Mouse (Mus musculus): ENCODE measurements around the gene Tbc1d20.
"Not testable (repeated sequence)": the region's sequence is repeated elsewhere in the genome, so short reads cannot be mapped to it uniquely, and the experiment has no call there.

Tbc1d20 gene

DNA sequence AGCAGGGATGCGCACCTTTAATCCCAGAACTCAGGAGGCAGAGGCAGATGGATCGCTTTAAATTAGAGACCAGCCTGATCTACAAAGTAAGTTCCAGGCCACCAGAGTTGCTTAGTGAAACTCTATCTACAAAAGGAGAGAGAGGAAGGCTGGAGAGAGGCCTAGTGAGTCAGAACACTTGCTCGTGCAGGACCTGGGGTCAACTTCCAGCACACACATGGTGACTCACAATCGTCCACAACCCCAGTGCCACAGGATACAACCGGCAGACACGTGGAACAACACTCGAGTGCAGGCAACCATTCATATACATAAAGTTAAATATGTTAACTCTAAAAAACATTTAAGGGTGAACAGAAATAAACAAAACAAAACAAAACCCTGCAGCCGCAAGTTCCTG is 33.0 kb downstream of the Tbc1d20 start:
- DNase-seq (ENCODE audit: low spot score in 2 of 2): no peak

DNA sequence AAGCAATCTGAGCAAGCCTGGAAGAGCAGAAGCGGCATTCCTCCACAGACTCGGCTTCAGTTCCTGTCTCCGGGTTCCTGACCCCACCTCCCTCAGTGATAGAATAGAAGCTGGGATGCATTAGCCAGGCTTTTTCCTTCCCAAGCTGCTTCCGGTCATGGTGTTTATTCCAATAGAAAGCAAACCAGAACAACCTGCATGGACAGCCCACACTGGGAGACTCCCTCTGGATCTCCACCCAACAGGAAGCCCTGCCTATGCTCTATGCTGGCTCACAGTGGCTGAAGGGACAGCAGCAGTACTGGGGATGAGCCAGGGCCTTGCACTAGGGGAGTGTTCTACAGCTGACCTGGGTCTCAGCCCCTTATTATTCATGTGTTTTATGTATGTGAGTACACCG is 34.4 kb downstream of the Tbc1d20 start:
- no peak for DNase-seq (ENCODE audit: low spot score in 2 of 2)

DNA sequence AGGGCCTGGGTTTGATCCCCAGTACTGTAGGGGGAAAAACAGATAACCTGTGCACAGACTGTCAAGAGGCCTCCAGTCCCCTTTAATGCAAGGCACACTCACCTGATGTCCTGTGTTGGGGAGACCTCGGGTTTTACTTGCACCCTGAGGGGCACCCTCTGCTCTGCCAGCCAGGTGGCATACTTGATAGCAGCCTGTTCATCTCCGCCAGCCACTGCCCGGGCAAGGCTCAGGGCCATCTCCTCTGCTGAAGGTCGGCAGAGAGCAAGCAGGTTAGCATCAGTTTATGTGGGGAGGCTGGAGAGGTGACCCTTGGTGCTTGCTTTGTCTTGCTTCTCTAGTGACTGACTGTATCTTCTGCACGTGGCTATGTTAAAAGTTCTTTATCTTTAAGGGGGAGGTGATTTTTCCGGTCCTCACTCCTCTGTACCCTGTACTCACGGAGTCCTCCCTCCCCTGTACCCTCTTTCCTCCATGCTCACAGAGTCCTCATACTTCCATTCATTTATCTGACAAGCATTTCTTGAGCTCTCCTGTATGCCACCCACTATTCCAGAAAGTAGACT is 37.3 kb downstream of the Tbc1d20 start:
- DNase-seq (ENCODE audit: low spot score in 2 of 2): no peak

DNA sequence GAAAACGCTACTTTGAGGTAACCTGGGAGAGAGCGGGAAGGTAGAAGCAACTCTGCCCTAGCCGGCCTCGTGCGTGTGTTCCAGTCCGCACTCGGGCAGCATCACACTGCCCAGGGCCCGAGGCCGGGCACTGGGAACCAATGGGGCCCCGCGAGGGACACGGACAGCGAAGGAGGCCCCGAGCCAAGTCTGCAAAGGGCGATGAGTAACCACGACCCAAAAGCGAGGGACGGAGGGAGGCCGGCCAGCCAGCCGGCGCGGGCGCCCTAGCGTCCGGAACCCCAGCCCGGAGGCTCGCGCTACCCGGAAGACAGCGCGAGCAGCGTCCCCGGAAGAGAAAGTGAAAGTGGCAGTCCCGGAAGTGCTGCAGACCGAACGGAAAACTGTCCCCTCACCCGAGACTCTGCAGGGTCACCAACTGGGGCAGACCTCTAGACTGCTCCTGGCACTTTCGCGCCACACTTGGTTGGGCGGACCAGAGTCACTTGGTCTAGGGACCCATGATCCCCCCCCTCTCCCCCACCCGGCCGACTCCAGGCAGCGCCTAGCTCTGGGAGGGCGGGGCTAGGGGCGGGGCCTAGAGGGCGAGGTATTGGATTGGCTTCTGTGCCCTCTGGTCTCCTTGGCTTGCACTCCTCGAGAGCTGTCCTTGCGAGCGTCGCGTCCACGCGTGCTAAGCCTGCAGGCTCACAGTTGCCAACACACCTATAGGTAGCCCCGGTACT is 38.6 kb downstream of the Tbc1d20 start, which contains the start of gene Rbck1:
Rbck1 (minus strand) TSS at position 553 of the 725 bp plus-strand sequence.
- DNase-seq (ENCODE audit: low spot score in 2 of 2): peak; percentile 92 to 93

DNA sequence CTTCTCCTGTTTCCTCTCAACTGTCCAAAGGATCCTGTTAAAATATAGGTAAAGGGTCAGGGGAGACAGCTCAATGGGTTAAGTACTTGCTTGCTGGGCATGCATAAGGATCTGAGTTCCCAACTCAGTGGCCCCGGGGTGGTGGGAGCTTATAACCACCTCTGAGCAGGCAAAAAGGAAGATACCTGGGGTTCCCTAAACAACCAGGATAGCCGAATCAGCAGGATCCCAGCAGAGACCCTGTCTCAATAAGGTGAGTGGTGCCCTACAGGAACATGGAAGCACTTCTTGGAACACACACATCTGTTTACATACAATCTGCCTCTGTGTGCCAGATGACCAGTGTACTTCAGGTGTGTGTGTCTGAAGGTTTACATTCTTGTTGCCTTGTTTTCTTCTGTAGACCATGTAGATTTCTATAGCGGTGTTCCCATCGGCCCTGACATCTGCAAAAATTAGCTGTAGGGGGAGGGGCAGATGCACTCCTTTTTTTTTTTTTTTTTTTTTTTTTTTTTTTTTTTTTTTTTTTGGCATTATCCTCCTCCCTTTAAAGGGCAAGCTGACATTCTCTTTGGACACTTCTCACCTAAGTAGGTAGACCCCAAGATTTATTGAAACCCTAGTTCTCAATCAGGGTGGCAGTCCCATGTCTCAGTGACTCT is 39.8 kb downstream of the Tbc1d20 start:
- DNase-seq (ENCODE audit: low spot score in 2 of 2): no peak

DNA sequence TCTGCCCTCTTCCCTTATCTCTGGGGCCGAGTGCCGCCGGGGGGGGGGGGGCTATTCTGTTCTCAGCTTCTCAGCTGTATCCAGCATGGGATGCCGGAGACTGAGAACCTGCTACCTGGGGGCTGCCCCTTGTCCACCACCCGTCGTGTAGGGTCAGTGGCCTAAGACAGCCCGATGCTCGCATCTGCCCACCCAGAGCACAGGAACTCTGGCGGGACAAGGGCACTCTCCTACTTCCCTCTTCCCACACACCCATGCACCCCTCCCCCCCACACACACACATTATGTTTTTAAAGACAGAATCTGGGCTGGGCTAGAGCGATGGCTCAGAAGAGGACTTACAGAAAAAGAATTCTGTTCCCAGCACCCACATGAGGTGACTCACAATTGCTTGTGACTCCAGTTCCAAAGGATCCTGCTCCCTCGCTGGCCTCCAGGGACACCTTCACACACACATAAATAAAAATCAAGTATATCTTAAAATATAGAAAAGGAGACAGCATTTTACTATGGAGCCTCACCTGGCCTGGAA is 41.7 kb downstream of the Tbc1d20 start:
- no peak for DNase-seq (ENCODE audit: low spot score in 2 of 2)

DNA sequence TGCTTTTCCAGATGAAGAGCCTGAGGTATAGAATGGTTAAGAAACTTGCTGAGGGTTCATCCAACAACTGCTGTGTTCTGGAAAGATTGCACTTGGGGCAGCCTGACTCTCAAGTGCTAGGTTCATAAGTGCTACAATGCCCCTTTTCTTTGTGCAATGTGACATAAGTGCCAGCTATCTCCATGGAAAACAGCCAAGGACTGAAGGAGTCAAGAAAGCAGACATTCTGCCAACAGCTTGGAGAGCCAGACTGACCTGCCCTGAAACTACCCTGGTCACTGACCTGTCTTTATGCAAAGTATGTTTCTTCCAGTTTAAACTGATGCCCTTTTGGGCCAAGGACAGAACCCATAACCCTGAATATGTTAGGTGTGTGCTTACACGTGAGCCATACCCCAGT is 43.2 kb downstream of the Tbc1d20 start:
- no peak for DNase-seq (ENCODE audit: low spot score in 2 of 2)

DNA sequence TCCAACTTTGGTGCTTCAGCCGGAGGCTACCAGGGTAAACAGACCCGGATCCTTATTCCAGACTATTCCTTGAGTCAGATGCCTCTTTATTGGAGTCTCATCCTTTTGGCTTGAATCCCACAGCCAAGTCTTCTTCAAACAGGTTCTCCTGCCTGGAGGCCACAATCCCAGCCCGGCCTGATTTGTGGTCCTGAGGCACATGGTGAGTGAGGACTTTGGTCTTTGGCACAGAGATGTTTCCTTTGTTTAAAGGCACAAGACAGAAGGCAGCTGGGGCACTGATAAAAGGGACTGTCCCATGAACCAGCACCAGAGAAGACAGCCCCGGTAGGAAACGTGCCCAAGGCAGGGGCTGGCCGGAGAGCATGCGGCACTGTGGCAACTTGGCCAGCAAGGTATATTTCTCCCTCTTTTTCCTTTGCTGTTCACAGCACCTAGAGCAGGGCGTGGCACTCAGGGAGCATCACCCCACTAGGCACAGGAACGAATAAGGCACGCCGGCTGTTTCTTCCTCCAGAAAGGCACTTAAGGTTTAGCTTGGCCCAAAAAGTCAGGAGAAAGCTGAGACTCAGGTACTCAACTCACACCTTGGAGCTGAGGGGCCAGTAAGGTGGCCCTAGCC is 44.1 kb downstream of the Tbc1d20 start:
- DNase-seq (ENCODE audit: low spot score in 2 of 2): no peak

DNA sequence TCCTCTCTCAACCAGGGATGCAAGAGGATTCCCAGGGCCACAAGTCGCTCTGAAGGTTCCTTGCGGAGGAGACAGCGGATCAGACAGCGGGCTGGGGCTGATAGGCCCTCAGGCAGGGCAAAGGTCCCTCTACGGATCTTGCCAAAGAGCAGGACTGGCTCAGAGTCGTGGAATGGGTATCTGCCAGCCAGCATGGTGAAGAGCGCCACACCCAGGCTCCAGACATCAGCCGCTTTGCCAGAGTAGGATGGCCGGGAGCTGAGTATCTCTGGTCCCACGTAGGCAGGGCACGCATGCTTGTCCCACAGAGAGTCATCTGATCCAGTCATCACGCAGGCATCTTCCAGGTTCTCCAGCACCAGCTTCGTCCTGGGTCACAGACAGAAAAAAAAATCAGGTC is 44.7 kb downstream of the Tbc1d20 start:
- DNase-seq (ENCODE audit: low spot score in 2 of 2): no peak

DNA sequence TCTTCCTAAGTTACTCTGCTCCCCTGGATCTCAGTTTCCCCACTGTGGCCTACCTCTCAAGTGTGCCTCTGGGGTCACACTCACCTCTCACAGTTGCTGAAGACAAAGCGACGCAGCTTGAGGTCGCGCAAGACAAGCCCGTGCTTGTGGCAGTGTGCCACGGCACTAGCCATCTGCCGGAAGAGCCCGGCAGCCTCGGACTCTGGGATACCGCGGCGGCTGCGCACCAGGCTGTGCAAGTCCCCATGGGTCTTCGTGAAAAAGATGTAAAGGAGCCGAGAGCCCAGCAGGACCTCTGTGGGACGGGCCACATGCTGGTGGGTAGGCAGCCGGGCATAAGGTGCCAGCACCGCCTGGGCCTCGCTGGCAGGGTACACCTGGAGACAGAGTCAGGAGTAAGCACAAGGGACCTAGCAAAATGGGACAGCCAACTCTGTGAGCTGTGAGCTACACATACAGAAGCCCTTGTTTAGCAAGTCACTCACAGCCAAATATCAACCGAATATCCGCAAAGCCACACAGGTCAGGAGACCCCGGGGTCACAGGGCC is 46.1 kb downstream of the Tbc1d20 start:
- DNase-seq (ENCODE audit: low spot score in 2 of 2): no peak

DNA sequence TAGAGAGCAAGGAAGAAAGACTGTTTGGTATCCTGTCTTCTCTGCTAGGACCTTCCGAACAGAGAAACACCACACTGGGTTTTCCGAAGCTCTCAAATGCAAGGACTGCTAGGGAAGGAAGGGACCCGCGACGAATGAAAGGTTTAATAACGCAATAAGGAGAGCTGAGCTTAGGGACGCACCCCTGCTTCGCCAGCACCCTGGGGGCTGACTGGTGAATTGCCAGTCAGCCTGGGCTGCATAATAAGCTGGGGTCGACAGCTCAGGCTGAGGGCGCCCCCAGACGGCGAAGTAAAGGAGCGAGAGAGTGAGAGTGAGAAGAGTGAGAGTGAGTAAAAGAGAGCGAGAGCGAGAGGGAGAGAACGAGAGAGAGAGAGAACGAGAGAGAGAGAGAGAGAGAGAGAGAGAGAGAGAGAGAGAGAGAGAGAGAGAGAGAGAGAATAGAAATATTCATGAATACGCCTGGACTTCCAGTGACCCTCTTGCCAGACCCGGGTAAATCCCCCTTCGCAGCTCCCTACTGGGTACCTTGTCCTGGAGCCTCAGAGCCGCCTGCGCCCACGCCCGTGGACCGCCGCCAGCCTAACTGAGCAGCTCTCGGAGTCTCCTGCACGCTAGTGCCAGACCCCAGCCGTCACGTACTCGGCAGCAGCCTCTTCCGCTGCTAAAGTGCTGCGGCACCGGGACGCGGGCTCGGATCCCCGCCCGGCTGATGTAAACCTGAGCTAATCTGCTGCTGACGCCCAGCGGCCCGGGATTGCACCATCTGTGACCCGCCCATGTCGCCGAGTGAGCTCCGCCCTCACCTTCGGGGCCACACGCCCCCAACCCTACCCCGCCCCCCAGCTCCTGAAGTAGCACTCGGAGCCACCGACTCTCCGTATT is 49.9 kb downstream of the Tbc1d20 start, which contains the start of gene Trib3:
Trib3 (minus strand) TSS at position 704 of the 885 bp plus-strand sequence.
- peak; percentile 73 to 84 for DNase-seq (ENCODE audit: low spot score in 2 of 2)

DNA sequence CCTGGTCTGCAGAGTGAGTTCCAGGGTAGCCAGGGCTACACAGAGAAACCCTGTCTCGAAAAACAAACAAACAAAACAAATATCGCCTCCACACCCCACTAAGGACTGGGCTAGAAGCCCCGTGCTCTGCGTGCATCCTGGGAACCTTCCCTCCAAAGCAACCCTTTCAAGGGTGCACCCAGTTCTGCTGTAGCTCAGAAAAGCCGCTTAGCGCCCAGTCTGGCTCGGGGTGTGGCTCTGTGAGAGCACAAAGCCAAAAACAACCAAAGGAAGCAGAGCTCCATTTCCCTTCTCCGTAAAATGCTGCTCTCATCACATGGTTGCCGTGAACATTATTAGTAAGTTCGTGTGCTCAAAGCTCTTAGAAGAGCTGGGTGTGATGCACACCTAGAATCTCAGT is 50.7 kb downstream of the Tbc1d20 start:
- no peak for DNase-seq (ENCODE audit: low spot score in 2 of 2)

DNA sequence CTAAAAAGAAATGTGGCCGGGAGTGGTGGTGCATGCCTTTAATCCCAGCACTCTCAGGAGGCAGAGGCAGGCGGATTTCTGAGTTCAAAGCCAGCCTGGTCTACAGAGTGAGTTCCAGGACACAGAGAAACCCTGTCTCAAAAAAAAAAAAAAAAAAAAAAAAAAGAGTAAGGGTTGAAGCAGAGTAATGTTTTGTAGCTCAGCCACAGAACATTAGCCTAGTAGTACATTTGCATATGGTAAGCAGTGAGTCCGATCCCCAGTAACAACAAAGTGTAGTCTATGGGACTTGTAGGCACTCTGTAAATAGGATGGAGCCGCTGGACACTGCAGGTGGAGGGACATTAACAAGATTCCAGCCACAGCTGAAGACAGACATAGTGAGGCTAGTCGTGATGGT is 51.3 kb downstream of the Tbc1d20 start:
- no peak for DNase-seq (ENCODE audit: low spot score in 2 of 2)

DNA sequence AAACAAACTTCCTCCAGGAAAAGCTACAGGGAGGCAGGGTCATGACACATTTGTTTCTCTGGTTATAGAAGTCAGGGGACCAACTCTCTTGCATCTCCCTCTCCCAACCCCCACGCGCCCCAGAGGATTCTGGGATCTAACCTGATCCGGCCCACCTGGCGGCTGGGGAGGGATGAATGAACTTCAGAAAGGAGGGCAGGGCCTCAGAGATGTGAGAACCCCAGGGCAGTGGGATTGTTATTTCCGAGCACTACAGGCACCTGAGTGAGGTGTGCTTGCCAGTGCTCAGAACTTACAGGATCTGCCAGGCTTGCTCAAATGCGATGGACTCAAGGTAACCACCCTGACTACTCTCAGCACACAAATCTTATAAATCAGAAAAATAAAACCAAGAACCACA is 51.8 kb downstream of the Tbc1d20 start:
- DNase-seq (ENCODE audit: low spot score in 2 of 2): no peak

DNA sequence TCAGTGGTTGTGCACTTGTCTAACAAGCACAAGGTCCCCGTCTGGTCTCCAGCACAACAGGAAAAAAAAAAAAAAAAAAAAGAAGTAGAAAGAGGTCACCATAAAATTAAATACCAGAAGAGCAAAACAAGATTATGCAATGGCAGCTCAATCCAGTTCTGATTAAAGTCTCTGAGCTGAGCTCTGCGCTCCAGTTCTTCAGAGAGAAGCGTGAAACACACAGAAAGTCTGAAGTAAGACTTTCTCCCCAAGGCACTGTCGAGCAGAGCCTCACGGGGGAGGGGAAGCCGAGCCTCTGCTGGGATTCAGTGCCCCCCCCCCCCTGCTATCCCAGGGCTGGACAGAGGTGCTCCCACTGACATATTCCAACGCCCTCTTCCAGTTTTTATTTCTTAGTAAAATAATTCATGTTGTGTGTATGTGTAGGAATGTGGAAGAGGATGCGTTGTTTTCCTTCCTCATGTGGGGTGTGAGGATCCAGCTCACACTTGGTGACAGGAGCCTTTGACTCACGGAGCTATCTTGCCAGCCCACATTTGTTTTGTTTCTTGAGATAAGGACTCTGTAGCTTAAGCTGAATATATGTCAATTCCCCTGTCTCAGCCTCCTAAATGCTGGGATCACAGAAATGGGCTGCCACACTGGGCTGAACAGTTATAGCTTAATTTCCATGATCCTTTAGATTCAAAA is 53.3 kb downstream of the Tbc1d20 start:
- no peak for DNase-seq (ENCODE audit: low spot score in 2 of 2)

DNA sequence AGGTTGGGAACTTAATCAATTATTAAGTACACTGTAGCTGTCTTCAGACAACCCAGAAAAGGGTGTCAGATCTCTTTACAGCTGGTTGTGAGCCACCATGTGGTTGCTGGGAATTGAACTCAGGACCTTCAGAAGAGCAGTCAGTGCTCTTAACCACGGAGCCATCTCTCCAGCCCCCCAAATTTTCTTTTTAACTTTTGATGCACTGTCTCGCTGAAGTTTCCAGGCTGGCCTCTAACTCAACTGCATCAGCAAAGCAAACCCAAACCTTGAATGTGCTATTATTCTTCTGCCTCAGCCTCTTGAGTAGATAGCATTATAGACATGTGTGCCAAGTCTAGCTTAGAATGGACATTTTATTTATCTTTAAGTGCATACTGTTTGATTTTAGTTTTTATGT is 54.1 kb downstream of the Tbc1d20 start:
- no peak for DNase-seq (ENCODE audit: low spot score in 2 of 2)

DNA sequence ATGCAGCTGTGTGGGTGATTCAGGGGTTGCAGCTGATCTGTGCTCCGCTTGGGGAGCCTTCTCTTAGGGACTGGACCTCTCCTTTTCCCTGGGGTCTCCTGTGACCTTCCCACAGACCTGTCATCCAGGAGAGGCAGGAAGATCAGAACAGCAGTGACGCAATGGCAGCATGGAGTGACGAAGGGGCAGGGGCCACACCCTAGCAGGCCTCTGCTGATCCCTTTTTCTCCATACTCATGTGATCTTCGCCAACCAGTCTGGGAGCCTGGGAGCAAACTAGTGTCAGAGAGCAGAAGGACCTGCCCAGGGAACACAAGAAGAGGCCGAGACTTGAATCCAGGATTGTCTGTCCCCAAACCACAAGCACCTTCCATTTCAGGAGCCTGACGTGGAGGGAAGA is 55.6 kb downstream of the Tbc1d20 start:
- DNase-seq (ENCODE audit: low spot score in 2 of 2): no peak

DNA sequence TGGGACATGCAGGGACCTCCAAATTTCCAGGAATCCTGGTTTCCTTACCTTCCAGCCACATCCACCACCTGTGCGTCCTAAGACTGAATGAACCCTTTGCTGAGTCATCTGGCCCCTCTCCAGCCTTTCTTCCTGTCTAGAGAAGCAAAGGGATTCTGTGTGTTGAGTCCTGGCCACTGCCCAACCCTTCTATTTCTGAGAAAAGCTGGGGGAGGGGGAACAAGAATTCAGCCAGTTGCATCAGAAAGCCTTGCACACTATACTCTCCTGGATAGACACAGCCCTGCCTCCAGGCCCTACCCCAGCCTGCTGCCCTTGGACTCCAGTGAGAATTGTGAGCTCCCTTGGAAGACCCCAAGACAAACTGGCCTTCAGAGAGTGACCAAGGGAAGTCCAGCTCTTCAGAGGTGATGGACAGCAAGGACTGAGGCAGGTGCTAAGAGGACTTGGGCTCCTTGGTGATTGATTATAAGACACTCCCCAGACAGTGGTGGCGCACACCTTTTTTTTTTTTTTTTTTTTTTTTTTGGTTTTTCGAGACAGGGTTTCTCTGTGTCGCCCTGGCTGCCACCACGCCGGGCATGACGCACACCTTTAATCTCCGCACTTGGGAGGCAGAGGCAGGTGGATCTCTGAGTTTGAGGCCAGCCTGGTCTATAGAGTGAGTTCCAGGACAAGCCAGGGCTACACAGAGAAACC is 56.4 kb downstream of the Tbc1d20 start:
- no peak for DNase-seq (ENCODE audit: low spot score in 2 of 2)

DNA sequence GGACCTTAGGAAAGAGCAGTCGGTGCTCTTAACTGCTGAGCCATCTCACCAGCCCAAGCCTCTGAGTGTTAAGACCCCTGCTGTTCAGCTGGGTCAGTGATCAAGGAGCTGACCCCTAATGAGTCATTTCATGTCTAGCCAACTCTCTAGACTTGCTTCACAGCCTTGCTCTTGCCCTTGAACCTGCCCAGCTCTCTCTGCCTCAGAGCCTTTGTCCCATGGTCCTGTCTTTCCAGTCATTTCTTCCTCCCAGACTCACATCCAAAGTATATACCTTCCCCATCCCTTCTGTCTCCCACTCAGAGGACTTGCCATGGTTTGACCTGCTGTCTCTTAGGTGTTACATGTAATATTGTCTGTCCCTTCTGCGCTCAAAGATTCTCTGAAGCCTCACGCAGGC is 63.6 kb downstream of the Tbc1d20 start:
- DNase-seq (ENCODE audit: low spot score in 2 of 2): no peak

DNA sequence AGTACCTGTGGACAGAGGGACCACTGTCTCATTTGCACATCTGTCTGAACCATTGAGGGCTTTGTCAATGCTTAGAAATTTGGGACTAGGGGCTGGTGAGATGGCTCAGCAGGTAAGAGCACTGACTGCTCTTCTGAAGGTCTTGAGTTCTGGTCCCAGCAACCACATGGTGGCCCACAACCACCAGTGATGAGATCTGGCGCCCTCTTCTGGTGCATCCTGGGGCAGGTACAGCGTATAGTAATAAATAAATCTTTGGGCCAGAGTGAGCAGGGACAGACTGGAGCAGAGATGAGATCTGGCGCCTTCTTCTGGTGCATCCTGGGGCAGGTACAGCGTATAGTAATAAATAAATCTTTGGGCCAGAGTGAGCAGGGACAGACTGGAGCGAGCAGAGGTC is 65.3 kb downstream of the Tbc1d20 start:
- DNase-seq (ENCODE audit: low spot score in 2 of 2): not testable (repeated sequence)
